Mouse (Mus musculus): ENCODE data around the gene Pcyt2.

The Pcyt2 gene

DNA sequence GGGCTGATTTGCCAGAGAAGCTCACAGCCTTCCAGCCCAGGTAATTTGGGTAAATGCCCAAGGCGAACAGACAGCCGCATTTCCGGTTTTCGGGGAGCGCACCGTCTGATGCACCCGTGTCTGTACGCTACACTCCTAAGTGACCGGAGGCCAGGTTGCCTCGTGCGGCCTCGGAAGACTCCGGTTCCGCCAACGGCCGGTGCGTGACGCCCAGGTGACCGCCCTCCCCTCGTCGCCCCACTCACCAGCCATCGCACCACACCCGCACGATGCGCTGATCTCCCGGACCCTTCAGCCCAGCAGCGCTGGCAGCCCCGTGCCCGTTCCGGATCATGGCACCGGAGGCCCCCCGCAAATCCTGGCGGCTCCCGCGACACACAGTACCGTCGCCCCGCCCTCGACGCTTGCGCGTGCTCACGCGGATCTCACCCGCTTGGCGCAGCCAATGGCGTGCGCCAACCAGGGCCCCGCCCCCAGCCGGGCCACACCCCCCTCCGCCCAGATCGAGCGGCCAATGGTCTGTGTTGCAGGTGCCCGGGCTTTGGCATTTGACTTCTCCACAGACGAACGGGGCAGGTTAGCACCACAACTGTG, at the start of gene Pcyt2:
Gene Pcyt2 (minus strand): TSS at position 418 of the 594 bp plus-strand sequence.
- DNase-seq (ENCODE audit: low read depth) = peak; percentile 92

DNA sequence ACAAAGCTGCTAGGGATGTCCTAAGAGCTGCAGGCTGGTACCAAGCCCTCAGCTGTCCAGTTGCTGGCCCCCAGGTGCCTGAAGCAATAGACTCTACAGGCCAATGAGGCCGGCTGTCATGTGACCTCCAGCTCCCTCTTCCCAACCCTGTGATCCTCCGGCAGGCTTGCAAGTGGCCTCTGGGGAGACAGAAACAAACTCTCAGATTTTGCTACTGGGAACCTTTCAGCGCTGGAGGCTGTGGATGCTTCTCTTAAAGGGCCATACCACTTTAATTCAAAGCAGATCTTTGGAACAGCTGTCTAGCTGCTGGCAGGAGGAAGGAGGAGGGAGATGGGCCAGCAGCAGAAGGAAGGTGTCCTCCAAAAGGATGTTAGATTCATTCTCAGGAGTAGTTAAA, 48.9 kb upstream of the Pcyt2 start:
- no peak for DNase-seq (ENCODE audit: low read depth)

DNA sequence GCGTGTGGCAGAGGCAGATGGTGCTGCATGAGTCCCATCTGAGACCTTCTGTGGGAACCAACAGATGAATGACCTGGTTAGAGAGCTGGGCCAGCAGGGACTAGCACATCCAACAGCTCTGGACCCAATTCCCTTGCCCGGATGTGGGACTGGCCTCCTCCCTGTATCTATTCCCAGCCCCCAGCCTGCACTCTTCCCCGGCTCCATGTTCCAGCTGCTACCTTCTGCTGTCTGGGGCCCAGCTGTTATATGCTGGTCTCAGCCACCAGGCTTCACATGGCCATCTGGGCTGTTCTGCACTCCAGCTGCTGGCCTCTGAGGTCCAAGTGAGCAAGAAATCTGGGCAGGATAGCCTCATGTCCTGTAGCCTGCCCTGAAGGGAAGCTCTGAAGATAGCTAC, 47.7 kb upstream of the Pcyt2 start:
- DNase-seq (ENCODE audit: low read depth) = no peak

DNA sequence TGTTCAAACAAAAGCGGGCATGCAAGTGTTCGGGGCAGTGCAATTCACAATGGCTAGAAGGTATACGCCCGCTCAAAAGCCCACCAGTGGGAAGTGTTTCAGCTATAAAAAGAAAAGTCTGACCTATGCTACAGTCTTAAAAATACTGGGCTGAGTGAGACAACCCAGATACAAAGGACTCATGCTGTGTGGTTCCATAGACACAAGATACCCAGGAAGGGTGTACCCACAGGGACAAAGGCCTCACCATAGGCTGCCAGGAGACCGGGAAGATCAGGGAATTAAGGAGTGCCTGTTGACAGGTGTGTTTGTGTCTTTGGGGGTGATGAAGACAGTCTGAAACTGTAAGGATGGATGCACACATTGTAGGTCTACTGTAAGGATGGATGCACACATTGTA, 46.0 kb upstream of the Pcyt2 start:
- DNase-seq (ENCODE audit: low read depth) = no peak

DNA sequence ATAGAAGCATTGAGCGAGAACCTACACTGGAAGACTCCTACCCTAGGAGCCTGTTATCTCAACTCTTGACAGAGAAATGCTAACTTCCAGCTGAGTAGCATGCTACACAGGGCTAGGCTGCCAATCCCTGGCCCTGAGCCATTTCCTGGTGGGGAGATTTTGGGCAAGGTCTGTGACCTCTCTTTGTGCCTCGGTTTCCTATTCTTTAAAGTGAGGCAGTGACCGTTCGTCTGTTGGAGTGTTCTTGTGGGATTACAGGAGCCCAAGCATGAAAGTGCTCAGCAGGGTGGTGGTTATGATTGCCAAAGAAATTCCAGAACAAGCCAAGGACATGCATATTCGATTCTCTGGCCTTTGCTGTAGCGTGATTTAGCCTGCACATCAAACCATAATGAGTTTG, 45.0 kb upstream of the Pcyt2 start:
- no peak for DNase-seq (ENCODE audit: low read depth)

DNA sequence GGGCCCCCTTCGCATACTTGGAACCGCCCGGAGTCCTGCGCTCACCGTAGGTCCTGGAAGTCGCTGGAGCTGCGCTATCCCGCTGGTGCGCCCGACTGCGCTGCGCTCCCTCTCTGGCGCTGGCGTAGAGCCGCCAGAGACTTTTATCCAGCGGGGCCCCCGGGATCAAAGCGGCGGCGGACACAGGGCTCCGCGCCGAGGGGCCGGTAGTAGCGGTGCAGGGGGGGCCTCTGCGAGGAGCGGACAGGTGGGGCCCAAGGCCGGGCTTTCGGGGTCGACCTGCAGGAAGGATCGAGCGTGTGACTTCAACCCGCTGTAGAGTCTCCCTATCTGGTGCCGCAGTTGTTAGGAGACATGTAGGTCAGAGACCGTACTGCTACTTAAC, 43.3 kb upstream of the Pcyt2 start, which contains the start of gene Notum:
Gene Notum (minus strand): TSS at position 100 of the 385 bp plus-strand sequence.
- no peak for DNase-seq (ENCODE audit: low read depth)

DNA sequence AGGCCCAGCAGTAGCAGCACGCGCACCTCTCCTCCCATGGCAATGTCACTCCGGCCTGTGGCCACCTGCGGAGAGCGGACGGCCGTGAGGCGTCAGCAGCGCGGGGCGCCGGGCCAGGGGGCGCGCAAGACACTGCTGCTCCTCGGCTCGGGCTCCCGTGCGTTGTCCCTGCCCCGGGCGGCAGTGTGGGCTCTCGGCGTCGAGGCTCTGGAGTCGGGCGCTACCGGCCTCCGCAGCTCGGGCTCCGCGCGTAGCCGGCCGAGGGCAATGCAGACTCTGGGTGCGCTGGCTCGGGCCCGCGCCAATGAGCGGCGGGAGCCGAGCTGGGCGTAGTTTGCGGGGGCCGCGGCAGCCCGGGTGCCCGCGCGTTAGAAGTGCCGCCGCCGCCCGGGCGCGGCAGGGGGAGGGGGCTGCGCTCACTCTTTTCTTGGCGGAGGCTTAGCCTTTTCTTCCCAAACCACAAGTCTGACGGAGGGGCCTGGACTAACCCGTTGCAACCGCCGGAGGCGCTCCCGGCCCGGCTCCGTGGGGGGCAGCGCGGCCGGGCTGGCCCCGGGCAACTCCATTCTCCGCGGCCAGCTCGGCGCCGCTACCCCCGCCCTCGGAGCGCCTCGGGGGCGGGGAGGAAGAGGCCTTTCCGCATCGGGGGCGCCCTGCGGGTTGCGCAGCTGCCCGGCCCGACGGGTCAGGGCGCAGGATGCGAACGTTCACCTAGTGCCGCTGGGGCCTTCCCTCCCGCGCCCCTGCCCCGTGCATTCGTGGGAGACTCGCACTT, 42.8 kb upstream of the Pcyt2 start:
- no peak for DNase-seq (ENCODE audit: low read depth)

DNA sequence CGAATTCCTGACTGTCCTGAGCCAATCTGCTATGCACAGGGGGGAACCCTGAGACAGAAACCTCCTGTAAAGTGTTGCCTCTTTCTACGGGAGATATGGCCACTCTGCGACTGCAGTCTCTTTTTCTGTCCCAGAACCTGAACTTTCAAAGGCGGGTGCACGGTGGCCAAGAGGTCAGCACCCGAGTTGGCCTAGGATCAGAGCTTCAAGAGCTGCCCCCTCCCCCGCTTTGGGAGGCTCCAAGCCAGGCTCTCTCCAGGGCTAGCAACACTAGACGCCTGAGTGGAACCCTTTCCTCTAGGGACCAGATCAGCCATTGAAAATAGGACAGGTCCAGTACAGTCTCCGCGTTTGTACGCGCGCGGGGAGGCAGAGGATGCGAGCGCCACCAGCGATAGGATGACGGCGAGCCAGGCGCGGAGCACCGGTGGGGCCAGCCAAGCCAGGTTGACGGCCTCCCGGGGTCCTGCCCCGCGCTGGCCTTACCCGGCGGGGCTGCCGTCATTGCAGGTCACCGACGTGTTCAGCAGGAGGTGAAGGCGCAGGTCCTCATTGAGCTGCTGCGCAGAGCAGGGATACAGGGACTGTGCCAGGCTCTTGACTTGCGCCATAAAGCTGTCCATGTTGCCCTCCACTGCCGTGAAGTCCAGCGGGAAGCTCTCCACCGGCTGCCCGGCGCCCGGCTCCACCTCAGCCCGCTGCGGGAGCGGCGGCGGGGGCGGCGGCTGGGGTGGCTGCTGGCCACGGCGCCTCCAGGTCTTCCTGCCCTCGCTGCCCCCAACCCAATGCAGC, 42.0 kb upstream of the Pcyt2 start:
- no peak for DNase-seq (ENCODE audit: low read depth)

DNA sequence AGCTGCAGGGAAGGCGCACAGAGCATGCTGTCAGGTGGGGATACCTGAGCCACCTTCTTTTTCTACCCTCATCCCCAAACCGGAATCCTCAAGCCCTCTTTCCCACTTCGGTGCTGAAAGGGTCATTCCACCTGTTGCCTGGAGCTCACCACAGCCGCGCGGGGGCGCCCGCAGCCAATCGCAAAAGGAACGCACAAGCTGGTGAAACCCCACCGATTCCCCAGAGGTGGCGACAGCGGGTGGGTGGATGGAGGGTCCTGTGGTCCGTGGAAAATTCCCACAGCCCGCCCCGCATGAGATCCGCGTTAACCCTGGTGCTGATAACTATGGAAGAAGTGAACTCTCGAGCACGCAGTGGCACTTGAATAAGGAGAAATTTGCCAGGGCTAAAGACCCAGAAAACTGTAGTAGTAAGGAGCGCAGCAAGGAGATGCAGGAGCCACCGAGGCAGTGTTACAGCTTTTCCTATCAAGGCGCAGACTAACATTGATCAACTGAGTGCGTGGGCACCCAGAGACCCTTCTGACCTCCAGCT, 41.2 kb upstream of the Pcyt2 start:
- peak; percentile 52 for DNase-seq (ENCODE audit: low read depth)

DNA sequence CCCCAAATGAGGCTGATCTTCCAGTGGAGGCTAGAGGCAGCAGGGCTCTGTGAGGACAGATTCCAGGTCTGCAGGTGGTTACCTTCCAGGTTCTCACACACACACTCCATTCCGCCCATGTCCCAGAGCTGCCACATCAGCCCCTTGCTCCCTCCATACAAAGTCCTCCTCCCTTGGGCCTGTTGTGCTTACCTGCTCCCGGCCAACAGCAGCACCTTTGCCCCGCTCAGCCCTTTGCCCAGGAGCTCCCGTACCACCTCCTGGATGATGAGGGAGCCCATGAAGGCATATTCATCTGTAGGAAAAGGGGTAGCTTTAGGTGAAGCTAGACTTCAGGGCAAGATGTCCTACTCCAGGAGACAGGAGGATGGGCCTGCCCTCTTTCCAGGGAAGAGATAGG, 39.6 kb upstream of the Pcyt2 start:
- no peak for DNase-seq (ENCODE audit: low read depth)

DNA sequence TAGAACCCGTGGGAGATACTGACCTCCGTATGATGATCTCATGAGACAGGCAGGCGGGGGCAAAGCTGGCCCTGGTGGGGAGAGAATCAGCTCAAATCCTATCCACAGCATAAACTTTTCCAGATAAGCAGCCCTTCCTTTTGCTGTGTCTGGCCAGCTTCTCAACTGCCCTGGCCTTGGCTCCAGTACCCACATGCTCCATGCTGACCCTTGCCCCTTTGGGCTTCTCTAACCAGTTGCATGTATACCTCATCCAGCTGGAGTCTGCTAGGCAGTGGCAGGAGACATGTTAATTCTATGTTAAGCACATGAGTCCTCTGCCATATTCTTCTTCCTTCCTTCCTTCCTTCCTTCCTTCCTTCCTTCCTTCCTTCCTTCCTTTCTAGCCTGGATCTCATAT, 37.0 kb upstream of the Pcyt2 start:
- no peak for DNase-seq (ENCODE audit: low read depth)

DNA sequence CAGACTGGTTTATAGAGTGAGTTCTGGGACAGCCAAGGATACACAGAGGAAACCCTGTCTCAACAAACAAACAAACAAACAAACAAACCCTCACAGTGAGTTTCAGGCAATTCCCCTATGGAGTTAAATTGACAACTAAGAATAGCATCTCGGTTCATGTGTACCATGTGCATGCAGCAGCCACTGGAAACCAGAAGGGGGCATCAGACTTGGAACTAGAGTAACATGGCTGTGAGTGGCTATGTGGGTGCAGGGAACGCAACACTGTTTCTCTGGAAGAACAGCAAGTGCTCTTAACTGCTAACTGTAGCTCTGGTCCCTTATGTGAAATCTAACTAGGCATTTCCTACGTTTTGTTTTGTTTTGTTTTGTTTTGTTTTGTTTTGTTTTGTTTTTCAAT, 34.1 kb upstream of the Pcyt2 start:
- DNase-seq (ENCODE audit: low read depth) = no peak

DNA sequence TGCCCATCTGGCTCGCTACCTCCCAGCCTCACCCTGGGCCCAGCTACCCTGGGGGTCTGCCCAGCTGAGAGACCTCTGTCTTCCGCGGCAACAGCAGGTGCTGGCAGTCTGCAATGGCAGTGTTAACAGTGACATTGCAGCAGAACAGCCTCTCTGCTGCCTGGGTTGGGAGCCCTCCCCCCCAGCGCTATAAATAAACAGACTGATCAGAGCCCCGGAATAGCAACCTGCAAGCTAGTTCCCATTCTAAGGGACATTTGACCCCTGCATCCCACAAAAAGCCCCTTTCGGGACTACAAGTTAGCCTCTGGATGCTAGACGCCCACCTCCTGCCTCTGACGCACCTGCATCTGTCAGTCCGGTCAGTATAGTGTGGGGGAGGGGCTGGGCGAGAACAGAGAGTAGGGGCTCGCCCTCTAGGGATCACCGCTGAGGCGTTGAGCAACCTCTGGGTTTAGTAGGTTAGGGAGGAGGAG, 30.3 kb upstream of the Pcyt2 start, which contains the start of gene Myadml2:
Gene Myadml2 (minus strand): TSS at position 158 of the 476 bp plus-strand sequence.
- DNase-seq (ENCODE audit: low read depth) = no peak

DNA sequence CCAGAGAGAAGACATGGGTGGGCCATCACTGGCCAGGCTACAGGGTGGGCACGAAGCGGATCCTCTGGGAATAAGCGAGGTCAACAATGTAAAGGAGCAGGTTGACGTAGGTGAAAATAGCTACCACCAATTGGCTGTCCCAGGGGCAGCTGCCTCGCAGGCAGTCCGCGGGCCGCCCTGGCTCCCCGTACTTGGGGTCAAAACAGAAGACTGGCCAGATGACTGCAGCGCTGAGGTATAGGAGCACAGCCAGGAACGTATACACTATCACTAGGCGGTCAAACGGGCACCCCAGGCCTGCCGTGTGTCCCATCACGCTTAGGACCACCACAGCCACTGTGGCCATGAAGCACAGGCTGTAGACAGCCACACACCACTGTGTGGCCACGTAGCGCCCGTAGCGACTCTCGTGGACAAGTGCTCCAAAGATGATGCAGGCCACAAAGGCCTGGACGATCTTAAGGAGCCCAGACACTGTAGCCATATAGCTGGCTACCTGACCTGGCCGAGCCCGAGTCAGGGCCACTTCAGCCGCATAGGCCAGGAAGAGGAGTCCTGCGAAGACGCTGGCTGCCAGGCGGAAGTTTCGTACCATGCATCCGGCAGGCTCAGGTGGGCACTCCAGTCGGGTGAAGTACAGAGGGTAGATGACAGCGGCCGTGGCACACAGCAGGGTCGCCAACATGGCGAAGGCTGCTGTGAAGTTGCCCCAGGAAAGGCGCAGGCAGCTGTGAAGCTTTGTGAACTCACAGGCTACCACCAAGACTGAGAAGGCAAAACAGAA, 29.5 kb upstream of the Pcyt2 start:
- no peak for DNase-seq (ENCODE audit: low read depth)

DNA sequence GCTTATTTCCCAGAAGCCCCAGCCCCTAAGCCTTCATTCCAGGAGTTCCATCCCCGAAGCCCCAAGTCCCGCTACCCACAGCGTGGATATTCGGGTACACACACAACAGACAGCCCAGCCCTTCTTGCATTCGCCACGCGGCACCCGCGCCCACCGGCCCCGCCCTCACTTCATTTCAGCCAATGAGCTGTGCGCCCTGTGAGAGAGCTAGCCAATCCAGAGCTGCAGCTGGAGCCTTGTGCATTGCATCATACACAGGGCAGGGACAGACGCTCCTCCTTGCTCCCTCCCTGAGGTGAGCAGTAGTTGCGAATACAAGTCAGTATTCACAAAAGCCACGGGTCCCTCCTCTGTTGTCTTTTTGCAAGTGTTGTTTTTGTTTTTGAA, 25.9 kb upstream of the Pcyt2 start, which contains the start of gene Pycr1:
Gene Pycr1 (minus strand): TSS at position 169 of the 387 bp plus-strand sequence.
- peak; percentile 92 for DNase-seq (ENCODE audit: low read depth)

DNA sequence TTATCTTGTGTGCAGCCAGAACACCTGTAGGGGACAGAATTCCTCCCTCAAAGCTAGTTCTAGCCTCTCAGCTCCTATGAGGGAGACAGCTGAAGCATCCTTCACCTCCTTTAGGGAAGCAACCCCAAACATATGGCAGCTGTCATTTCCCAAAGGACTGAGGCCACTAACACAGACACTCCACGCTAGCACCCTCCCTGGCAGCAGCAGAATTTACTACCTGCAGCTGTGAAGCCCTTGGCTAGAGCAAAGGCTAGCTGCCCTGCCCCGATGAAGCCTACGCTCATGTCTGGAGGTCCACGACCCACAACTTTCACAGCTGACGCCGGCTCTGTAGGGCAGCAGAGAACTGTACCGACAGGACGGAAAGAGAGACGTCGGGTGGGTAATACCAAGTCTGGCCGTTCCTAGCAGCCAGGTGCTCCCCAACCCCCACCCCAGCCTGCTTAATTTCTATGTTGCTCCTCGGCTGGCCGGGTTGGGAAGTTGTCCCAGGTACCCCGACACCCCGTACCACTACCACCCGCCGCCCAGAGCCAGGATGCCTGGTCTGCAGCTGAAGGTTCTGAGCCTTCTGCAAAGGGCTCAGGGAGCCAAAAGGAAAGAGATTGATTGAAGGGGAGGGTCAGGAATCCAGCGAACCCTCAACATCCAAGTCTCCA, 25.3 kb upstream of the Pcyt2 start:
- no peak for DNase-seq (ENCODE audit: low read depth)

DNA sequence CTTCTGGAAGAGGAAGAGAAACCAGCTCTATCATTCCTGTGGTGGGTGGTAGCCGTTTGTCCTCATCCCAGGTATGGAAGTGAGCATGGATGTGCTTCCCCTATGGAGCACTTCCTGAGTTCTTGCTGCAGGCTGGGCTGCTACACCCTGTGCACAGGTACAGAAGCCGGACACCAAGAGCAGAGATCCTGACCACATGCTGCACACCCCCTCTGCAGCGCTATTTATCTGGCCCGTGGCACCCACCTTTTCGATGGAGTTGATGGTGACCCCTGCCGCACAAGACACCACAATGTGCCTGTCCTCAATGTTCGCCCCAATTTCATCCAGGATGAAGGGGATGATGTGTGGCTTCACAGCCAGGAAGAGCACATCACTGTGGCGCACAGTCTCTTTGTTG, 24.1 kb upstream of the Pcyt2 start:
- no peak for DNase-seq (ENCODE audit: low read depth)

DNA sequence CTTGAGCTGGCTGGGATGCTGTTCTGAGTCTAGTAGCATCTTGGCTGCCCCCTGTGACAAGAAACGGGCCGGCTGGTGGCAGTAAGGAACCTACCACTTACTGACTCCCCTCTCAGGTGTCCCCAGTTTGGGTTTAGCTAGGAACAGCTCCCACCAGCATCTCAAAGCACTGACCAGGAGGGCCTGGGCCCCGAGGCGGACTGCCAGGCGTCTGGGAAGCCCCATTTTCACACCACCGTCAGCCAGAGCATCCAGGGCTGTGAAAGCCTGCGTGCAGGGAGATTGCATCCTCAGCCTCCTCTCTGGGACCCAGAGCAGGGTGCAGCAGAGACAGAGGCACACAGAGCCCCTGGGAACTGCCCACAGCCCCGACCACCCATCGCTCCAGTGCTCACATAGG, 23.5 kb upstream of the Pcyt2 start:
- DNase-seq (ENCODE audit: low read depth) = no peak

DNA sequence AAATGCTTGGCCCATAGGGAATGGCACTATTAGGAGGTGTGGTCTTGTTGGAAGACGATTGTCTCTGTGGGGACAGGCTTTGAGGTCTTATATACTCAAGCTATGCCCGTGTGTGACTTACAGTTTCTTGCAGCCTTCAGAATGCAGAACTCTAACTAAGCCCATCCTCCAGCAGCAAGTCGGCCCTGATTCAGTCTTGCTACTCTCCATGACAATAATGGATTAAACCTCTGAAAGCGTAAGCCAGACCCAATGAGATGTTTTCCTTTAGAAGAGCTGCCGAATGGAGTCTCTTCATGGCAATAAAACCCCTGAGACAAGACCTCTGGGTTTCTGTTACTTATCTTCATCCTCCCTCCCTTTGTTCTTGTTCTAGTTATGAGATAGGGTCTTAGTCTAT, 17.1 kb upstream of the Pcyt2 start:
- no peak for DNase-seq (ENCODE audit: low read depth)

DNA sequence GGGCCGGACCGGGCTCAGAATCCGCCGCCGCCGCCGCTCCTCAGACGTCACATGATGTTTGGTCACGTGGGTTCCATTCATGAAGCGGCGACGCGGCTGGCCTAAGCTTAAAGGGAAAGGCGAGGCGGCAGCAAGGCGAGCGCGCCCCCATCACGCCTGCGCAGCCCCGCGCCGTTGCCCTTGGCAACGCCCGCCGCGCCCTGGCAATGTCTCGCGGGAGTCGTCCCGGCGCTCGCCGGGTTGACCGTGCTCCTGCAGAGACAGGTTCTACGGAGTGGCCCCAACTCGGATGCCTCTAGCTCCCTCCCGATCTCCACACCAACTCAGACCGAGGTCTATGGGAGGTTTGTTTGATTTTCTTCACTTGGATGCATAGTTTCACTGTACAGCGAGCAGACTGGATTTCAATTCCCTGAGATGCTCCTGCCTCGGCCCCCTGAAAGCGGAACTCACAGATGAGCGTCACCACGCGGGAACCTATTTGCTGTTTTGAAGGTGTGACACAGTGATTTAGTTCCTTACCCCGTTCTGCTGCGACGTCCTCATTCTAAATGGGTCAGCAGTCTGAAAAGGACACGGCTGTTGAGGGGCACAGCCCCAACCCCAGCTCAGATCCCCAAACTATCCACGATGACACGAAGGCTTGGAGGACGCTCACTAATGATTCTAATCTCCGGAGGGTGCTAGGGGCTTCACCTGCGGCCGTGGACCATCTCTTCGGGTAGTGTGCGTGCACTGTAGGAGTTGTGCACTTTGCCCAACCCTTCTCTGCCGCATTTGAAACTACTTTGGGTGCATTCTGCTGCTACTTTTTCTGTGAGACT, 16.0 kb upstream of the Pcyt2 start, which contains the start of gene Mafg:
Gene Mafg (minus strand): TSS at position 81 of the 824 bp plus-strand sequence.
- DNase-seq (ENCODE audit: low read depth) = peak; percentile 90

All from c-Kit-positive CD71-positive TER-119-negative erythroid progenitor cells, embryonic 14.5 days (primary cell).